Mouse (Mus musculus) testis, postnatal 10 days (tissue): ENCODE measurements around the gene L1td1.

Source experiments
- DNase-seq: peaks from one replicate; pipeline ENCODE4 v3.0.0; 2021; ENCODE audit warnings: low spot score

The L1td1 gene

DNA sequence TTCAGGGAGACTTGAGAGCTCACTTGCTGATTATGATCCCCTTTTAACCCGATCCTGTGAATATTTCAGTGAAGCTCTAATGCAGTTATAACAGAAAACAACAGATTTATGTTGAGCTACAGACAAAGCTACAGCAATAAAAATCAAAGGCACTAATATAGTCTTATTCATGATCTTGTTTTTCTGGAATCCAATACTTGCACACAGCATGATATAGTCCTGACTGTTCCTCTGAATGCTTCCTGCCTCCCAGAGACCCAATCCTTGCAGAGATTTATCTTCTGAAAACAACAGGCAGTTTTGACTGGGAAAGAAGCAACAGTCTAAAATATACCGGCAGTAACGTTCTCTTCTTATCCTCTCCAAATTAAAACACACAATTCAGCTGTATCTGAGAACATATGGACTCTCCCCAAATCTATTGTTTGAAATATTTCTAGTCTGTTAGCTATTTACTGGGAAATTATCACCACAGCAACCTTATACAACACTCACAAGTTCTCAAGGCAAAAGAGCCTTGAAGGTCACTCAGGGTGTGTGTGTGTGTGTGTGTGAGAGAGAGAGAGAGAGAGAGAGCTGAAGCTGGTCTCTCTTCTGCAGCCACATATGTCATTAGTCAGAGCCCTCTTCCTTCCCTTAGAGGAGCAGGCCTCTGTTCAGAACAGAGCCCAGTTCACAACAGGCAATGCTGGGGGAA lies 16.8 kb downstream of the L1td1 start:
- no peak for DNase-seq

DNA sequence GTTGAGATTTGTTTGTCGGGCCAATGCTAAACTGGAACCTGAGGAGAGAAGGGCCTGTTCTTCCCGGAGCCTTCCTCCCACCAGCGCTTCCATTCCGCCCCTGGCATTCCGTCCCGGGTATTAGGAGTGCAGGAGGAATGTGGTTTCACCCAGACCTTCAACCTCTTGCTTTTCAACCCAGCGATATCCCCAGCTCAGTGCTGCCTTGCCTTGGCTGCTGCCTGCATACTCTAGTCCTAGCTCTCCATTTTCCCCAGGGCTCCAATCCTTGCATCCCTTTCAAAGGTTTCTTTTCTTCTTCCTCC lies 17.3 kb downstream of the L1td1 start:
- peak; percentile 51 for DNase-seq

DNA sequence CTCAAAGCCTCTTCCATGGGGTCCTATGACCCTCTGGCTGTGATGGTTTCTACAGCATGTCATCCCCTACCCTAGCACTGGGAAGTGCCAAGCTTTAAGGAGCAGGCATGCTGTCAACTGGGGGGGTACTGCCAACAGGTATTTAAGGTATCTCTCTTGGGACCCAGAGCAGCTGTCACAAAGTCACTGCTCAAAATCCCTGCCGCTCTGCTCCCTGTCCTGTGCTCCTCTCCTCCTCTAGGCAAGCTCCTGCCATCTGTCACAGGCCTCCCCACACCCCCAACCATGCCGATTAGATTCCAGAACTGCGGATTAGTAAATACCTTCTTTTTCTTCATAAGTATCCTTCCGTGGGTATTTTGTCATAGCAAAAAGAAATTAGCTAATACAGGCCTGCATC lies 27.9 kb downstream of the L1td1 start:
- DNase-seq, result no peak

DNA sequence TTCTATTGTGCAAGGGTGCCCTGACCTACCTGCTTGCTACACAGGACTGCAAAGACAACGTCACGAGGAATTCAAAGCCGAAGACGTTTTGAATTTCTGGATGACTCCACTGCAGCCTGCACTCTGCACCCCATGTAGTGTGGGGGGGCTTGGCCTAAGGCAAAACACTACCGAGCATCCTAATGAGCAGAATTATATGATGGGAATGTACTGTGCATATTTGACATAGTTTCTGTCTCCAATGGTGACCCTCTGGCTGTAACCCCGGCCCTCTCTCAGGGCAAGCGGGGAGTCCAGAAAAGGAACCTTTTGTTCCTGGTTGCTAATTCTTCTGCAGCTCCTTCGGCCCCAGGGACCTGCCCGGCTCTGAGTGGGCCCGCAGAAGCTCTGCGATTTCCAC lies 29.6 kb downstream of the L1td1 start:
- DNase-seq, result no peak

DNA sequence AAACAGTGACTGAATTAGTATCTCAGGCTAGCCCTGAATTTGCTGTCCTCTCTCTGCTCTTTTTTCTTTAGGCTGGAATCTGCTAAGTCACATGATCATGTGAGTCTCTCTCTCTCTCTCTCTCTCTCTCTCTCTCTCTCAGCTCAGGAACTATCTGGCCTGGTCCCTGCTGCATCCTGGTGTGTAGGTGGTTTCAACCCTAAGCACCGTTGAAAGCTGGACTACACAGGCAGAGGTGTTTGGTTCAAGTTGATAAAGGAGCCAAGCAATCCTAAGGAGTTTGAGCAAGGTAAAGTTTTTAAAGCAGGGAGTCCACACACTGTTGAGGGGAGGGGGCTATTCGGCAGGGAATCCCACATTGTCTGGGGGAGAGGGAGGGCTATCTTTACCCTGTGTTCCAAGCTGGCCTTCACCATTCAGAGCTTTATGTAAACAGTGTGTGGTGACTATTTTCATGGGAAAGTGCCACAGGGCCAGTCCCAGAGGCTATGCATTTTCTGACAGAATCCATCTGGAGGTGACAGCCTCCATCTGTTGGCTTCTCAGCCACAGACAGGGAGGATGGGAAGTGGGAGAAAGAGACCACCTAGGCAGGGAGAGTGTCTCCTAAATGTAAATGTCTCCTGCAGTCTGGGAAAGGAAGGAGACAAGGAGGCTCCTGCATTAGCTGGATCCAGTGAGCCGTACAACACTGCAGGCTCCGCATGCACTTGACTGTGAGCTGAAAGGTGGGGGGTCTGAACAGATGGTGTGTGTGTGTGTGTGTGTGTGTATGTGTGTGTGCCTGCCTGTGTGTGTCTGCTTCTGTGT lies 31.7 kb downstream of the L1td1 start:
- no peak for DNase-seq

DNA sequence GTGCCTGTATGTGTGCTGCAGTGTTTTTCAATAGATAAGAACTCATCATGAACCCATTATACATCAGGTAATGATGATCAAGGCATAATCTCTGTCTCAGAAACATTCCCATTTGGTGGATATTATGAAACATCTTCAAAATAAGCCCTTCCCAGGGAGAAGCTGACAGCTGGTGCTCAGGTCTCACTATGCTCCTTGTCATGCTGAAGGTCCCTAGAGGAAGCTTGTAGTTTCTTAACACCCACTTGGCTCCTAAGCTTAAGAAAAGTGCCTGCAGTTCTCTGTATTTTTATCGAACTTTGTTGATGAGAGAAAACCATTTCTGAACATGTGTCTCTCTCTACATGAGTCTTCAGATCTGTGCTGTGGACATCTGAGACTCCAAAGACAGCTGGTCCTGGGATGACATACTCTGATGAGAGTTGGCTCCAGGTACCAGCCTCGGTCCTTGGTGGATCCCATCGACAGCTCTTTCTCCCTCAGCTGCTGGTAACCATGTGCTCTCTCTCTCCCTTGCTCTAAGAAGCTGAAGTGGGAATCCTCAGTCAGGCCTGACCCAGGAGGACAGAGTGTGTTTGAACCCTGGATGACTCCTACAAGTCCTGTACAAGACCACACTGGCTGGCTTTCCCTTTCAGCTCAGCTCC lies 32.5 kb downstream of the L1td1 start:
- no peak for DNase-seq

DNA sequence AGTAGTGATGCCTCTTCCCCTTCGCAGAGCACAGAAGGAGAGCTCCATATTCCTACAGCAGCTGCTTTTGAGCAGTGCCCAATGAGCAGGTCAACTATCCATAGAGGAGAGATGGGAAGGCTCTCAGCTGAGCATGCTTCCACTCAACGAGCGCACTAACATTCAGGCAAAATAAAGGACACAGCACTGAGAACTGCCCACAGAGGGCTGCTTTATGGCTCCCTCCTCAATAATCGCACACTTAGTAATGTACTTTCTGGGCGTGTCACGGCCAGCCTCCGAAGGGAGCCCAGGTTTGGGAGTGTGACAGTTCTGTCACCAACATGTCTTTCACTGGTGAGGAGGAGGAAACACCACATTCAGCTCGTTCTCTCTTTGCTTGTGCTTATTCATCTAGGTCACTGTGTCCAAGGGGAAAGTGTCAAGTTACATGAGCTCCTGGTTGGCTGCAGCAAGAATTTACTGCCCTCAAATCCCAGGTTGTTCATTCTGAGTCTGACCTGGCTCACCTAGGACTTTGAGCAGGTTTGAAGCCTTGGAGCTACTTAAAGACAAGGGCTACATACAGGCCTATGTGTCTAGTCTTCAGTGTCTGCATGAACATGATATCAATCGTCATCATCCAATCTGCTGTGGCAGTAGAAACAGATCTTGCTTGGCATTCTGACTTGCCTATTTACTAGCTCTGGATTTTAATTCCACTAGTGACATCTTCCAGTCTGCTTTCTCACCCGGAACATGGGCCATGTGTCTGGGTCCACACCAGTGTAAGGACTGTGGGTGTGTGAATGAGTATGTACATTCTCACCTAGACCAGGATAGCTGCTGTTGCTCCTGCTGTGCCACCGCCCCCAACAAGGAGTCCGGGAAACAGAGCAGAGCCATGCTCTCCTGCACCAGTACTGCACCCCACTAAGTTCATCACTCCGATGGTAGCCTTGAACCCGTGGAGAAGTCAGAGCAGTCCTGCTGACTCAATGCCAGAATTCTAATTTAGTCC lies 40.9 kb downstream of the L1td1 start:
- no peak for DNase-seq

DNA sequence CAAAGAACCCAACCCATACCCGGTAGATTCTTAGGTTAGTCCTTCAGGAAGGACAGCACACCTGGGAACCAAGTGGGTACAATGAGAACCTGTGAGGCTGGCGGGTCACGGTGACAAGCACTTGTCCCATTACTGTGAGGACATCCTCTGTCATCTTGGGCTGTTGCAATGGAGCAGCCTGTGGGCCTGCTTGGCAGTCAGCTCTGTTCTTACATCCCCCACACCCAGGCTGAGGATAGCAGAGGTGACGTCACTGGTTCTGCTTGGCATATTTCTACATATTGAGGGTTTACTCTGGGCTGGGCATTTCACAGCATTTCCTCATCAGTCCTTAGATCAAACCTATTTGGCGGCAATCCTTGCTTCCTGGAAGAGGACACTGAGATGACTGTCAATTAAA lies 47.3 kb downstream of the L1td1 start:
- no peak for DNase-seq

DNA sequence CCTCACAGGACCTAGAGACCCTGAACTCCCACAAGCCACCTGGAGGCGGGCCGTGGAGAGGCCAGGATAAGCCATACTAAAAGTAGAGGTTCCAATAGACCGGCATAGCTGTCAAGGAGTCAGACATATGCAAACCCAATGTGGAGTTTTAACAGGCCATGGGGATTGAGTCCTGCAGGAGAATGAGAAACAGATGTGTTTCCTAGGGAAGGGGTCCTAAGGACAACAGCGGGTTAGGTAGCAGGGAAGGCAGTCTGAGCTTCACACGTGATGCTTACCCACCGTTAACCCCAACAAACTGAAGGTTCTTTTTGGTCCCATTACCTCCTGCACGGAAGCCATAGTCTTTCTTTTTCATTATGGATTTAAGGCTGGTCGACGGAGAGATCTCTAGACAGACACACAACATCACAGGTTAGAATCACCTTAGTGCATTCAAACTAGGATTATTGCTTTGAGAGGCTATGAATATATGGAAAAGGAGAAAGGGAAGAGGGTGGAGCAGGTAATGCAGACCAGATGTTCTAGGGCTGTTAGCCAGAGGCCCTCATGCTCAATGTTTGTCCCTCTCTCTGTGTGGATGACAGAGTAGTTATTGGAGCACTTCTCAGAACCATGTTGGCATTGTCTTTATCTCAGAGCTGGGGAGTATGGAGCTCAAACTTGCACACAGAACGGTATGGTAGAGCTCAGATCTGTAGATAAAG lies 50.3 kb downstream of the L1td1 start:
- DNase-seq, result no peak

DNA sequence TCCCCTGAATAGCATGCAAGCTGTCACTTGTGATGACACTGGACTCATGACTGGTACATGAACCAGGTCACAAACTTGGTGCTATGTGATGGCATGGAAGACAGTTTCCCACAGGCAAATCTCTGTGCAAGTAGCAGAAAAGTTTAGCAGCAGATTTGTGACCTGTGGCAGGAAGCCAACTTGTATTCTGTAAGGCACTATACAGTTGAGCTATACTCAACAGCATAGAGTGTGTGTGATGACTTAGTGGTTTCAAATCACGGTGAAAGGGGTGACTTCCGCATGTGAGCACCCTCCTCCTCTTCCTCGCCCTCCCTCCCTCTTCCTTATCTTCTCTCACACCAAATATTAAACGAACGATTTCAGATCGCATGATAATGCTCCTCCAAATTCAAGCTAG lies 50.9 kb downstream of the L1td1 start:
- no peak for DNase-seq

DNA sequence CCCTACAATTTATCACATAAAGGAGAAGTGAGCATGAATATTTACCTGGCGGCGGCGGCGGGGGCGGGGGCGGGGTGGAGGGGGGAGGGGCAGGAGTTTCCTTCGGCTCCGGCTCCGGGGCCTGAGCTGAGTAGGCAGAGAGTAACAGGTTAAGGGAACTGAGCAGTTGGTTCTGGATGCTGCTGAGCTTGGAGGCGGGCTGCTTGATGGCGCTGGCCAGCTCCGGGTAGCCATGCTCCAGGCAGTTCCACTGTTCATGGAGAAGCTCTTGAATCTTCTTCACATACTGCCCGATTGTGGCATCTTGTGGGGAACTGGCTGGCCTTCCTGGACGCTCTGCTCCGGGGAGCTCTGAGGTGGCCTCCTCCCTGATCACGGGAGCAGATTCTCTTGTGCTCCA lies 51.7 kb downstream of the L1td1 start:
- DNase-seq, result no peak

DNA sequence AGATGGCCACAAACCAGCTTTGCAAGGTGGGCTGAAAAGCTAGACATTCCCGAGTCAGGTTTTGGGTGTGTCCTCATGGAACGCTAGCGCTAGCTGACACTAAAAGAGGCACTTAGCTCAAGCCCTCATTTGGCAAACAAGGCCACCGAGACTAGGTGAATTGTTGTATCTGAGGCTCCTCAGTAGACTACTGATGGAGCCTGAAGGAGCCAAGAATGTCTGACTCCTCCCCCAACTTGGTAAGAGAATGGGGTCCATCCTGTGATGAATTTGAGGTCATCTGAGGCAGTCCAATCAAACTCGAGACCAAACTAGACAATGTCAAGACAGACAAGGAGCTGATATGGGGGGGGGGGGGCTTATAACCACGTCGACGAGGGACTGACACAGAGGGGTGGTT lies 59.3 kb downstream of the L1td1 start:
- no peak for DNase-seq

DNA sequence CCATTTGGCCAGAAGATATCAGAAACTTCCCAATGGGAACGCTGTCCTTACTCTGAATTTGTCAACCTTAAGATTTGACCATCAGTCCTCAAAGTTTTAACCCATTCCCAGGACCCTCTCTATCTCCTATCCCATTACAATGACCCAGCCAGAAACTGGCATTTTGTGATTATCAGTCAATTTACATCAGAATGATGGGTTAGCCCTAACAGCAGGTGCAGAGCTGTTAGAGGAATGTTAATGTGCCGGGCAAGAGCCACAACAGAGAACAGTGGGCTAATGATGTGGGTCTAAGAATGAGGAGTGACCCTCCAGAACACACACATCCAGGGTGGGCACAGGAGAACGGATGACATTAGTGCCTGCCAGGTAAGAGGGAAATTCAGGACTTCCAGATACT lies 59.7 kb downstream of the L1td1 start:
- no peak for DNase-seq
